Mouse (Mus musculus): ENCODE data around the gene Smoc2. TPM values are rescaled to one million over a fixed set of nuclear protein-coding genes. Genes with fewer than 3 reads are reported as not detected.
A peak's percentile ranks its signal among the peaks of the same experiment; 100 is the strongest.

Smoc2 gene
- polyA plus RNA-seq, 1 experiment: 18.9 TPM

DNA sequence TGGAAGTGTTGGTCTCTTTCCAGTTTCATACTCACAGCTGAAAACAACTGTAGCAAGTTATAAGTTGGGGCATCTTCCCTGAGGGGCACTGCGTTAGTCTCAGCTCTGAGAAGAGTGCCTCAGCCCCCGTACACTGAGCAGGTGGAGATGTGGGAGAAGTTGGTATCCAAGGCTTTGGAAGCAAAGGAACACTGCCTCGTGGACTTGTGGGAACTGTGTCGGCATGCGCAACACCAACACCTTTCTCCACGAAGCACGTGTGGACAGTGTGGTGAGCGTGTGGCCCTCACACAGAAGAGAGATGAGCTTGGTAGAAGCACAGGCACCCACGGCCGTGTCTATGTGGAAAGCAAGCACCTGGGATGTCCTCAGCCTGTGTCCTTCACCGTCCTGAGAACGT lies 64.1 kb downstream of the Smoc2 start:
- DNase-seq (ENCODE audit: extremely low spot score in 1 of 2, low spot score in 1 of 2): peak in 1 of 2 experiments; percentile 1

- no peak for DNase-seq (ENCODE audit: extremely low spot score in 1 of 2, low spot score in 1 of 2)
Observed at GRCm38 (mm10) chr17:14345556-14345955, 66.2 kb downstream of the Smoc2 start.

DNA sequence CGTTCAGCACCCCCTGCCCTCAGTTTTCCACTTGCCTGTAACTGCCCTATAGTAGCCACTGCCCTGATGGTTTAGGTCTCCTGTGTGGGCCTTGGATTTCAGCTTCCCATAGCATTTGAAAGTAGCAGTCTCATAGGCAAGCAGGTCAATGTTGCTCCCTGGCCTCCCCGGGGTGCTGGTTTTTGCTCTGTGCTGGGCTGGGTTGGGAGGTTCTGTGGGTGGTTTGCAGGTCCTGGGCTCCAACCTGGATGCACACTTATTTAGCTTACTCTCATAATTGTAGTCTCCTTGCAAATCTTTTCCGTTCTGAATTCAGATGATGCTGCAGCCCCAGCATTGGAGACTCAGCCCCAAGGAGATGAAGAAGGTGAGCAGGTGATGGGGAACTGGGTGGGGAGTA lies 67.6 kb downstream of the Smoc2 start:
- no peak for DNase-seq (ENCODE audit: extremely low spot score in 1 of 2, low spot score in 1 of 2)

- DNase-seq (ENCODE audit: extremely low spot score in 1 of 2, low spot score in 1 of 2): no peak
Observed at GRCm38 (mm10) chr17:14349086-14349814, 69.9 kb downstream of the Smoc2 start.

- no peak for DNase-seq (ENCODE audit: extremely low spot score in 1 of 2, low spot score in 1 of 2)
Observed at GRCm38 (mm10) chr17:14353219-14354079, 74.1 kb downstream of the Smoc2 start.

- no peak for DNase-seq (ENCODE audit: extremely low spot score in 1 of 2, low spot score in 1 of 2)
Observed at GRCm38 (mm10) chr17:14361511-14361910, 82.2 kb downstream of the Smoc2 start.

- peak; percentile 64 to 73 for DNase-seq (ENCODE audit: extremely low spot score in 1 of 2, low spot score in 1 of 2)
Observed at GRCm38 (mm10) chr17:14370476-14370875, 91.2 kb downstream of the Smoc2 start.

GRCm38 (mm10) chr17:14371606-14372005 lies 92.3 kb downstream of the Smoc2 start:
- DNase-seq (ENCODE audit: extremely low spot score in 1 of 2, low spot score in 1 of 2): no peak

- peak in 1 of 2 experiments; percentile 49 for DNase-seq (ENCODE audit: extremely low spot score in 1 of 2, low spot score in 1 of 2)
Observed at GRCm38 (mm10) chr17:14372324-14373145, 93.2 kb downstream of the Smoc2 start.

DNA sequence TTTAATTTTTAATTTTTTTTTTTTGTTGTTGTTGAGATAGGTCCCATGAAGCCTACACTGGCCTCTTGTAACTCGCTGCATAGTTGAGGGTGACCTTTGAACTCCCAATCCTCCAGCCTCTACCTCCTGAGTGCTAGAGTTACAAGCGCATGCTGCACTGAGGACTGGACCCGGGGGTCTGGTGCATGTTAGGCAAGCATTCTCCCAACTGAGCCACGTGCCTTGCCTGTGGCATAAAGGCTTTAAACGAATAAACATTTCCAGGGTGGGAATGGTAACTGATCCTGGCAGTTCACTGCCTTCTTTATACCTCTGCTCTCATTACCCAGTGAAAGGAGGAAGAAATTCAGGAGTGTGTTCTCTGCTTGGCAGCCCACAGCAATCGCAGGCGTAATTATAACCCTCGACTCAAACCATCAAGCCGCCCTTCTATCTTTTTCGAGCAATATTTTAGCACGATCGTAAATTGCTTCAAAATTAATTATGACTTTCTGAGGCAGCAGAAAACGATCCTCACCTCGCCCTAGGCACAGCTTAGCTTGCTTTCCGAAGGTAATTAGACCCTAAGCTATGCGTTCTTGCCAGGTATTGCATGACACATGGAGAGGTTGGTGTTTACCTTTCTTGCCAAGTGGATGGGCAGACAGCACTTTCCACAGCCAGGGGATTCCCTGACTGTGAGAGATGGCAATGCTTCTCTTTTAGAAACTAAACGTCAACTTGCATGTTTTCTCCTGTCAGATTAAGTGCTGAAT lies 99.6 kb downstream of the Smoc2 start:
- no peak for DNase-seq (ENCODE audit: extremely low spot score in 1 of 2, low spot score in 1 of 2)

GRCm38 (mm10) chr17:14379518-14379917 lies 100.2 kb downstream of the Smoc2 start:
- no peak for DNase-seq (ENCODE audit: extremely low spot score in 1 of 2, low spot score in 1 of 2)

DNA sequence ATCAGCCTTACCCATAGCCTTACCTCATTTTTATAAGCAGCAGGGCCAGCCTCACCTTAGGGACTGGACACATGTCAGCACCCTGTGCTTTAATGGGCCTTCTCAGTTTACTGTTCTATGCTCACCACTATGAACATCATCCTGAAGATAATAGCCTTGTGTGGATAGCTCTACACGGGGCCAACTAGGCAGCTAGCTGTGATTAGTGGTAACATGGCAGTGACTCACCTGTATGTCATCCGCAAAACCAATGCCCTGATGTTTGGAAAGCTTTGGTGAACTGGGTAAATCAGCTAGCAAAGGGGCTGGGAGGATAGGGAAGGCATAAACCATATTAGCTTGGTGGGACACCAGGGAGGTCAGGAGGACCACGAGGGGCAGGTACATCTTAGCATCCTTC lies 100.7 kb downstream of the Smoc2 start:
- DNase-seq (ENCODE audit: extremely low spot score in 1 of 2, low spot score in 1 of 2): no peak

- DNase-seq (ENCODE audit: extremely low spot score in 1 of 2, low spot score in 1 of 2): no peak
Observed at GRCm38 (mm10) chr17:14380526-14380925, 101.2 kb downstream of the Smoc2 start.

GRCm38 (mm10) chr17:14381482-14381881 lies 102.2 kb downstream of the Smoc2 start:
- no peak for DNase-seq (ENCODE audit: extremely low spot score in 1 of 2, low spot score in 1 of 2)

- DNase-seq (ENCODE audit: extremely low spot score in 1 of 2, low spot score in 1 of 2): no peak
Observed at GRCm38 (mm10) chr17:14383981-14384380, 104.7 kb downstream of the Smoc2 start.

DNA sequence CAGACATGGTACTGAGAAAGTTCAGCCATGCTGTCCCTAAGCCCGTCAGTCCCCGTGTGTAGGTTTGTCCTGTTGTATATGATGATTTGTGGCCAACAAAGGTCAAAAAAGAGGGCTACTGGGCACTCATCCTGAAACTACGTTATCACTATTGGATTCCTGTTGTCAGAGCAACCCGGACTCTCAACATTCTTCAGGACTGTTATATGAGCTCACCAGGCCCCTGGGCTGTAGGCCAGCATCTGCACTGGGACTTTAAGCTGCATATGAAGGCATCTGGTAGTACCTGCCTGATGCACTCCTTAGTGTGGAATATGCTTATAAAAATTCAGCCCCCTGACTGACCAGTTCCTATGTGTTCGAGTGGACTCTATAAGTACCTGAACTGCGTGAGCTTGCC lies 105.7 kb downstream of the Smoc2 start:
- no peak for DNase-seq (ENCODE audit: extremely low spot score in 1 of 2, low spot score in 1 of 2)

DNA sequence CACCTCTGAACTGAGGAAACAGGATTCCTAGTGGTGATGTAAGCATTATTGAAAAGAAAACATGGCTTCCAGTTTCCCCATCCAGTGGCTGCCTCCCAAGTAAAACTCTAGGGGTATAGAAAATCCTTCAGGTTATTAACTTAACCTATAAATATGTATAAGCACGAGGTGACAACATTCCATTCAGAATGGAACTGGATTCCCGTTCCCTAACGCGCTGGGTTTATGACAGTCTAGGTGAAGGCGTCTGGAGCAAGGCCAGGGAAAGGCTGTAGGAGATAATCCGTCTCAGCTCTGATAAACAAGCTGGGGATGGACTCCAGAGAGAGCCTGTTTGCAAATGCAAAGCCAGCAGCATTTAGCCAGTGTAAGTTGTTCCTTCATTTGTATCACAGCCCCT lies 108.0 kb downstream of the Smoc2 start:
- DNase-seq (ENCODE audit: extremely low spot score in 1 of 2, low spot score in 1 of 2): no peak

DNA sequence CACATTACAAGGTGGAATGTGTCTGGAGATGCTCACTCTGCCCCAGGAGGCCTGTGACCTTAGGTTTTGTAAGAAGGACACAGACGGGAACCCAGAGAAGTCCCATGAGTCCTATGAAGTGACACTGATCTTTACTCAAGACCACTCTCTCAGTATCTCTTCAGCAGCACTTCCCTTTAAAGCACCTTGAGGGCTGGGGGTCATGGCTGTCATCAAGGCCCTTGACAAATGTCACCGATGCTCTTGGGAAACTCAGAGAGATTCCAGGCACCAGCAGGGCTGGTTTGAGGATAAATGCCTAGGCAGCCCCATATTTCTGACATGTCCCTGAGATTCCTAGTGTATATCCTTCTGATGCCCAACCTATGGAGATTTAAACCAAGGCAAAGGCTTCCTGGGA lies 113.1 kb downstream of the Smoc2 start:
- no peak for DNase-seq (ENCODE audit: extremely low spot score in 1 of 2, low spot score in 1 of 2)

DNA sequence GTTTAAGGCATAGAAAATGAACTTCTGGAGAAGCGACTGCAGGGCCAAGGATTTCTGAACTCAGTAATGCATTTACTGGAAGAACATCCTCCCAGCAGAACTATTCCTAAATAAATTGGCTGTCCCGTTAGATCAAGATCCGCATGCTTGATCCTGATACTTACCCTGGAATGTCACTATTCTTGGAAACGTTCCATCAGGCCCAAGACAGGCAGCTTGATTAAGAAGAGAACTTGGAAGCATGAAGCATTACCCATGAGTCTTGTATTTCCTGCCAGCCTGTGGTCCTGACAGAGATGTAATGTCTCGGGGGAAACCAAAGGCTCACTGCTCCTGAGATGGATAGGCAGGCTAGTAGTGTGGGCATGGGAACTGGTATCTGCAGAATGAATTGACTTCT lies 115.6 kb downstream of the Smoc2 start:
- DNase-seq (ENCODE audit: extremely low spot score in 1 of 2, low spot score in 1 of 2): no peak

- peak in 1 of 2 experiments; percentile 38 for DNase-seq (ENCODE audit: extremely low spot score in 1 of 2, low spot score in 1 of 2)
Observed at GRCm38 (mm10) chr17:14397456-14397855, 118.2 kb downstream of the Smoc2 start.
